In the genomic region with DNA sequence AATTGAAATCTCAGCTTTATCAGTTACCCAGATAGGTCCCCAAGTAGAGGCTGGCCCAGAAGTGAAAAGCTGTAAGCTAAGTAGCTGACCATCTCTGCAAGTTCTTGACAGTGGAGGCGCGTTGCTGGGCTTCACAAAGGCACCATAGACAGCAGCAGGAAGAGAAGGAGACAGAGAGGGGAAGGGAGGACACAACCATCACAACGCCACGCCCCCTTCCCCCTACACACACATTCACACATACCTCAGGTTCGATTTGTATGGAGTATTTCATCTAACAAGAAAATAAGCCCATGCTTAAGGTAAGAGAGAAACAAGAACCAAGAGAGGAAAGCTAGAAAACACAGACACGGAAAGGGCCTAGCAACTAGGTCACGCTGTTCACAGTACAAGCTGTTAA, we compare ENCODE assay signal across 8 mouse cellular contexts. TPM values are rescaled to one million over a fixed set of nuclear protein-coding genes. Genes with fewer than 3 reads are reported as not detected.
A peak's percentile ranks its signal among the peaks of the same experiment; 100 is the strongest.
DNase-seq lines count a peak whose midpoint lies in the region; ATAC-seq and TF ChIP-seq lines count a peak whose summit lies in the region.

No protein-coding gene starts in this region.

- no peaks in the 10 kb centered on the region for H3K9me3 ChIP-seq in embryonic facial prominence, embryonic 14.5 days (ENCODE audit: control insufficient read depth, low read length)
- H3K9me3 ChIP-seq in intestine, postnatal 0 days (ENCODE audit: control insufficient read depth) = no peaks in the 10 kb centered on the region
- H3K9me3 ChIP-seq in stomach, embryonic 15.5 days = no peaks in the 10 kb centered on the region
- H3K9me3 ChIP-seq in forebrain, embryonic 16.5 days (ENCODE audit: control insufficient read depth, low read length) = no peaks in the 10 kb centered on the region

- H3K4me2 ChIP-seq in embryonic facial prominence, embryonic 14.5 days (ENCODE audit: low read depth, low read length) = peak overlapping the region; percentile 100; the same call in 1 of the 2 replicates
- H3K4me2 ChIP-seq in intestine, postnatal 0 days (replicated peaks; ENCODE audit: low read depth) = peak overlapping the region; percentile 91
- peak overlapping the region; percentile 98; the same call in 1 of the 2 replicates for H3K4me2 ChIP-seq in stomach, embryonic 15.5 days
- no peak overlapping the region for H3K4me2 ChIP-seq in forebrain, embryonic 16.5 days (ENCODE audit: low read length)

- peaks cover 18% of the 10 kb centered on the region for H3K27me3 ChIP-seq in embryonic facial prominence, embryonic 14.5 days (replicated peaks; ENCODE audit: control insufficient read depth, insufficient read depth, low read length)
- no peaks in the 10 kb centered on the region for H3K27me3 ChIP-seq in intestine, postnatal 0 days (replicated peaks; ENCODE audit: control insufficient read depth, insufficient read depth, low read length)
- 0 out of 2 replicates have a peak, but pooled peaks cover 5% of the 10 kb centered on the region for H3K27me3 ChIP-seq in stomach, embryonic 15.5 days (replicated peaks)
- H3K27me3 ChIP-seq in forebrain, embryonic 16.5 days (replicated peaks; ENCODE audit: control insufficient read depth, insufficient read depth, low read length) = peaks cover 3% of the 10 kb centered on the region

- peaks cover 11% of the 10 kb centered on the region for H3K4me1 ChIP-seq in embryonic facial prominence, embryonic 14.5 days (ENCODE audit: control insufficient read depth, insufficient read depth, low read length)
- H3K4me1 ChIP-seq in intestine, postnatal 0 days (replicated peaks; ENCODE audit: control insufficient read depth, insufficient read depth, low read length) = no peaks in the 10 kb centered on the region
- peaks cover 9% of the 10 kb centered on the region for H3K4me1 ChIP-seq in stomach, embryonic 15.5 days
- H3K4me1 ChIP-seq in forebrain, embryonic 16.5 days (replicated peaks; ENCODE audit: control insufficient read depth, insufficient read depth, low read length) = peaks cover 12% of the 10 kb centered on the region

- H3K36me3 ChIP-seq in embryonic facial prominence, embryonic 14.5 days (ENCODE audit: control insufficient read depth, insufficient read depth, low read length) = no peaks in the 10 kb centered on the region
- no peaks in the 10 kb centered on the region for H3K36me3 ChIP-seq in intestine, postnatal 0 days (ENCODE audit: control insufficient read depth, insufficient read depth)
- no peaks in the 10 kb centered on the region for H3K36me3 ChIP-seq in stomach, embryonic 15.5 days
- H3K36me3 ChIP-seq in forebrain, embryonic 16.5 days (ENCODE audit: control insufficient read depth, insufficient read depth) = no peaks in the 10 kb centered on the region

- TF ChIP-seq CTCF in intestine, postnatal 0 days (IDR thresholded peaks at IDR 0.05; ENCODE audit: low read depth) = no peak

- H3K27ac ChIP-seq in embryonic facial prominence, embryonic 14.5 days (replicated peaks; ENCODE audit: low read depth, low read length) = no peak overlapping the region
- peak overlapping the region; percentile 88; the same call in 1 of the 2 replicates for H3K27ac ChIP-seq in intestine, postnatal 0 days (ENCODE audit: low read depth, low read length)
- no peak overlapping the region for H3K27ac ChIP-seq in stomach, embryonic 15.5 days
- H3K27ac ChIP-seq in forebrain, embryonic 16.5 days (ENCODE audit: low read length) = no peak overlapping the region

- peak overlapping the region; percentile 66; the same call in 1 of the 2 replicates for H3K4me3 ChIP-seq in embryonic facial prominence, embryonic 14.5 days (ENCODE audit: low read depth, low read length)
- H3K4me3 ChIP-seq in intestine, postnatal 0 days (ENCODE audit: low read depth, low read length) = peak overlapping the region; percentile 63; the same call in 1 of the 2 replicates
- peak overlapping the region; percentile 67; the same call in 1 of the 2 replicates for H3K4me3 ChIP-seq in stomach, embryonic 15.5 days (replicated peaks)
- no peak overlapping the region for H3K4me3 ChIP-seq in forebrain, embryonic 16.5 days (replicated peaks; ENCODE audit: low read length)

- no peak overlapping the region for H3K9ac ChIP-seq in embryonic facial prominence, embryonic 14.5 days (ENCODE audit: low read depth, low read length)
- H3K9ac ChIP-seq in intestine, postnatal 0 days (ENCODE audit: low read depth, low read length) = no peak overlapping the region
- no peak overlapping the region for H3K9ac ChIP-seq in stomach, embryonic 15.5 days
- no peak overlapping the region for H3K9ac ChIP-seq in forebrain, embryonic 16.5 days (replicated peaks; ENCODE audit: low read depth, low read length)

- WGBS in embryonic facial prominence, embryonic 14.5 days = 20% methylated on average over 7 of the region's 7 CpGs
- WGBS in intestine, postnatal 0 days = 39% methylated on average over 7 of the region's 7 CpGs
- 37% methylated on average over 7 of the region's 7 CpGs for WGBS in stomach, embryonic 15.5 days
- 33% methylated on average over 7 of the region's 7 CpGs for WGBS in forebrain, embryonic 16.5 days

- peak; percentile 20 to 22 for DNase-seq in kidney, postnatal 4 days
- no peak for DNase-seq in kidney, postnatal 14 days
- DNase-seq in embryonic facial prominence, embryonic 14.5 days (ENCODE audit: low spot score) = no peak
- no peak for DNase-seq in cerebellum, adult 11-12 months
- no peak for DNase-seq in ovary, postnatal 36 days (ENCODE audit: low spot score)

- ATAC-seq in embryonic facial prominence, embryonic 14.5 days (ENCODE audit: low read depth) = no peak
- no peak for ATAC-seq in intestine, postnatal 0 days
- no peak for ATAC-seq in stomach, embryonic 15.5 days (ENCODE audit: insufficient read depth, low FRiP score, low read depth)
- ATAC-seq in forebrain, embryonic 16.5 days = no peak

RNA-seq across cellular contexts. Expression of gene Phactr2, which starts 0.9 kb away (rescaled TPM):
- 37.8 and 39.9 TPM in 2 replicates for polyA plus RNA-seq in embryonic facial prominence, embryonic 14.5 days (2014; fragmentation: Nextera tagmentation; extraction: Ambion mirVana)
- 11.3 and 12.3 TPM in 2 replicates for polyA plus RNA-seq in intestine, postnatal 0 days (2015; fragmentation: Nextera tagmentation; extraction: Ambion mirVana)
- polyA plus RNA-seq in stomach, embryonic 15.5 days (2015; fragmentation: Nextera tagmentation; extraction: Ambion mirVana) = 29.4 and 31.1 TPM in 2 replicates
- polyA plus RNA-seq in forebrain, embryonic 16.5 days (2015; fragmentation: Nextera tagmentation; extraction: Ambion mirVana) = 8.1 and 9.4 TPM in 2 replicates

RNA-seq across cellular contexts. Expression of gene Fuca2, which starts 24.2 kb away (rescaled TPM):
- 63.4 and 64.3 TPM in 2 replicates for polyA plus RNA-seq in embryonic facial prominence, embryonic 14.5 days (2014; fragmentation: Nextera tagmentation; extraction: Ambion mirVana)
- polyA plus RNA-seq in intestine, postnatal 0 days (2015; fragmentation: Nextera tagmentation; extraction: Ambion mirVana) = 1,219 and 1,230 TPM in 2 replicates
- polyA plus RNA-seq in stomach, embryonic 15.5 days (2015; fragmentation: Nextera tagmentation; extraction: Ambion mirVana) = 75.7 and 84.7 TPM in 2 replicates
- polyA plus RNA-seq in forebrain, embryonic 16.5 days (2015; fragmentation: Nextera tagmentation; extraction: Ambion mirVana) = 22.4 and 33.1 TPM in 2 replicates

Comparison
In these comparisons a context has a peak if more than half of its experiments do, and no peak if none do; other contexts are left out.
1. DNase-seq: peak in kidney, postnatal 4 days (2 of 2); none in kidney, postnatal 14 days (single experiment), embryonic facial prominence, embryonic 14.5 days (single experiment), cerebellum, adult 11-12 months (single experiment) and ovary, postnatal 36 days (single experiment).
2. RNA of gene Fuca2, which starts 24.2 kb away (polyA plus RNA-seq): 1,219 to 1,230 TPM in intestine, postnatal 0 days; 75.7 to 84.7 TPM in stomach, embryonic 15.5 days, 63.4 to 64.3 TPM in embryonic facial prominence, embryonic 14.5 days and 22.4 to 33.1 TPM in forebrain, embryonic 16.5 days; every median in the first group is over 10 times any median in the second.